Mouse (Mus musculus) CH12.LX (cell line): ENCODE results near the gene Cldnd1. TPM values are rescaled to one million over a fixed set of nuclear protein-coding genes. Genes with fewer than 3 reads are reported as not detected.

ENCODE experiments used
- DNase-seq: peaks from one replicate; pipeline ENCODE4 v3.0.0-alpha.2; 2013; ENCODE audit errors: extremely low read depth
- H3K27ac ChIP-seq: 2 replicates; pipeline ENCODE4 v1.5.1; 2012; ENCODE audit warnings: low read depth, mild to moderate bottlenecking, control low read depth, moderate library complexity; ENCODE audit not compliant: insufficient read depth
- H3K27me3 ChIP-seq: replicated peaks from 2 replicates; pipeline ENCODE3; 2012; ENCODE audit warnings: inconsistent platforms
- H3K36me3 ChIP-seq, 2 experiments: replicated peaks in 1 of 2; 2 replicates each; pipeline versions ENCODE3 to v1.6.1; 2012; ENCODE audit warnings: inconsistent platforms in 1 of 2, low read length in 1 of 2, mild to moderate bottlenecking in 1 of 2, mixed read lengths in 1 of 2, moderate library complexity in 1 of 2; ENCODE audit not compliant: control insufficient read depth in 1 of 2, insufficient read depth in 1 of 2
- H3K4me1 ChIP-seq, 2 experiments: 2 replicates each; pipeline ENCODE4 v1.6.1; 2012; ENCODE audit warnings: inconsistent platforms in 1 of 2, moderate library complexity in 1 of 2; ENCODE audit not compliant: insufficient read depth in 2 of 2, control insufficient read depth in 1 of 2
- H3K4me2 ChIP-seq: 2 replicates; pipeline ENCODE4 v1.6.1; 2012; ENCODE audit warnings: low read depth, mild to moderate bottlenecking, control low read depth; ENCODE audit not compliant: poor library complexity, insufficient read depth, severe bottlenecking
- H3K4me3 ChIP-seq, 3 experiments: fragments of 150-350 bp in 1 of 3; sonication (generic) in 1 of 3; replicated peaks in 1 of 3; 2 replicates each; pipeline versions ENCODE3 to v1.5.1; 2011 to 2012; ENCODE audit warnings: low read depth in 2 of 3, low read length in 2 of 3, mild to moderate bottlenecking in 2 of 3, moderate library complexity in 2 of 3, control low read depth in 1 of 3, improper control_type of control experiment in 1 of 3, inconsistent platforms in 1 of 3, mixed read lengths in 1 of 3; ENCODE audit not compliant: poor library complexity in 1 of 3
- H3K79me2 ChIP-seq: replicated peaks from 2 replicates; pipeline ENCODE4 v1.6.1; 2012; ENCODE audit warnings: mild to moderate bottlenecking, moderate library complexity; ENCODE audit not compliant: control insufficient read depth, poor library complexity, insufficient read depth, severe bottlenecking; ENCODE audit errors: extremely low read depth
- H3K9ac ChIP-seq: 2 replicates; pipeline ENCODE4 v1.6.1; 2012; ENCODE audit warnings: low read depth, mild to moderate bottlenecking, control low read depth, moderate library complexity; ENCODE audit not compliant: insufficient read depth
- H3K9me3 ChIP-seq: replicated peaks from 2 replicates; pipeline ENCODE3; 2012; ENCODE audit warnings: low read length, inconsistent platforms, mixed read lengths
- BHLHE40 ChIP-seq: IDR thresholded peaks from 2 replicates; pipeline ENCODE4 v1.6.1; 2011; ENCODE audit warnings: mild to moderate bottlenecking, low read depth, low read length, improper control_type of control experiment
- CHD1 ChIP-seq: IDR thresholded peaks from 2 replicates; pipeline ENCODE4 v1.6.1; 2012; ENCODE audit warnings: low read depth, low read length, improper control_type of control experiment, inconsistent platforms
- E2F4 ChIP-seq: IDR thresholded peaks from 2 replicates; pipeline ENCODE4 v1.6.1; 2011; ENCODE audit warnings: low read depth, low read length, improper control_type of control experiment; ENCODE audit not compliant: insufficient replicate concordance
- ELF1 ChIP-seq: IDR thresholded peaks from 2 replicates; pipeline ENCODE4 v1.6.1; 2014; ENCODE audit warnings: low read depth, mild to moderate bottlenecking, inconsistent platforms, low read length, improper control_type of control experiment
- EP300 ChIP-seq: IDR thresholded peaks from 2 replicates; pipeline ENCODE4 v1.6.1; 2011; ENCODE audit warnings: low read length, improper control_type of control experiment
- HCFC1 ChIP-seq: IDR thresholded peaks from 2 replicates; pipeline ENCODE4 v1.6.1; 2012; ENCODE audit warnings: low read depth, mild to moderate bottlenecking, inconsistent platforms, low read length, improper control_type of control experiment
- IRF4 ChIP-seq: IDR thresholded peaks from 2 replicates; pipeline ENCODE4 v1.6.1; 2014; ENCODE audit warnings: low read depth, mild to moderate bottlenecking, inconsistent platforms, low read length, improper control_type of control experiment
- JUND ChIP-seq: conservative IDR thresholded peaks from 2 replicates; pipeline ENCODE4 v1.6.1; 2011; ENCODE audit warnings: low read depth, low read length, improper control_type of control experiment
- KAT2A ChIP-seq: IDR thresholded peaks from 2 replicates; pipeline ENCODE4 v1.6.1; 2012; ENCODE audit warnings: low read length, improper control_type of control experiment, inconsistent platforms; ENCODE audit not compliant: insufficient replicate concordance
- MAFK ChIP-seq: IDR thresholded peaks from 2 replicates; pipeline ENCODE4 v1.6.1; 2011; ENCODE audit warnings: low read length, improper control_type of control experiment; ENCODE audit not compliant: insufficient replicate concordance
- MEF2A ChIP-seq: IDR thresholded peaks from 2 replicates; pipeline ENCODE4 v1.6.1; 2014; ENCODE audit warnings: low read depth, mild to moderate bottlenecking, inconsistent platforms, low read length, improper control_type of control experiment, borderline replicate concordance
- NELFE ChIP-seq: IDR thresholded peaks from 2 replicates; pipeline ENCODE4 v1.6.1; 2011; ENCODE audit warnings: low read depth, low read length, improper control_type of control experiment
- RAD21 ChIP-seq: IDR thresholded peaks from 2 replicates; pipeline ENCODE4 v1.6.1; 2011; ENCODE audit warnings: low read depth, mild to moderate bottlenecking, low read length, improper control_type of control experiment, moderate library complexity
- SIN3A ChIP-seq: IDR thresholded peaks from 2 replicates; pipeline ENCODE4 v1.6.1; 2012; ENCODE audit warnings: low read length, improper control_type of control experiment, inconsistent platforms
- TBP ChIP-seq: conservative IDR thresholded peaks from 2 replicates; pipeline ENCODE4 v1.6.1; 2011; ENCODE audit warnings: low read depth, low read length, improper control_type of control experiment
- dilution Hi-C: fragments of 300-500 bp; cut with MboI; formaldehyde crosslinking; loops from 2 replicates; pipeline ENCODE4 v1.14.3; 2020; ENCODE audit warnings: low sequenced_read_pairs; ENCODE audit not compliant: extremely low pct_unique_long_range_greater_than_20kb, extremely low pct_ligation_motif_present
- in situ Hi-C: fragments of 300-500 bp; cut with MboI; formaldehyde crosslinking; loops from 3 replicates; pipeline ENCODE4 v1.14.3; 2019; ENCODE audit warnings: low sequenced_read_pairs, low pct_ligation_motif_present, low pct_unique_long_range_greater_than_20kb, mixed read lengths
- polyA plus RNA-seq: library from polyadenylated mRNA; unstranded; fragments of >175 nt; gene quantifications from 2 replicates; pipeline ENCODE4 v1.2.1, GENCODE M21; 2012; ENCODE audit warnings: low read depth; ENCODE audit not compliant: insufficient read length
- total RNA-seq, 2 experiments: library from RNA; depleted of rRNA; stranded (reverse); fragments of 300-350 nt in 1 of 2; fragments of >200 nt in 1 of 2; gene quantifications; 2 replicates each; pipeline ENCODE4 v1.2.3; 2012 to 2014

Gene Cldnd1
- total and polyA plus RNA-seq, 3 experiments = 59.9 to 80.6 (median 78.7) TPM

DNA sequence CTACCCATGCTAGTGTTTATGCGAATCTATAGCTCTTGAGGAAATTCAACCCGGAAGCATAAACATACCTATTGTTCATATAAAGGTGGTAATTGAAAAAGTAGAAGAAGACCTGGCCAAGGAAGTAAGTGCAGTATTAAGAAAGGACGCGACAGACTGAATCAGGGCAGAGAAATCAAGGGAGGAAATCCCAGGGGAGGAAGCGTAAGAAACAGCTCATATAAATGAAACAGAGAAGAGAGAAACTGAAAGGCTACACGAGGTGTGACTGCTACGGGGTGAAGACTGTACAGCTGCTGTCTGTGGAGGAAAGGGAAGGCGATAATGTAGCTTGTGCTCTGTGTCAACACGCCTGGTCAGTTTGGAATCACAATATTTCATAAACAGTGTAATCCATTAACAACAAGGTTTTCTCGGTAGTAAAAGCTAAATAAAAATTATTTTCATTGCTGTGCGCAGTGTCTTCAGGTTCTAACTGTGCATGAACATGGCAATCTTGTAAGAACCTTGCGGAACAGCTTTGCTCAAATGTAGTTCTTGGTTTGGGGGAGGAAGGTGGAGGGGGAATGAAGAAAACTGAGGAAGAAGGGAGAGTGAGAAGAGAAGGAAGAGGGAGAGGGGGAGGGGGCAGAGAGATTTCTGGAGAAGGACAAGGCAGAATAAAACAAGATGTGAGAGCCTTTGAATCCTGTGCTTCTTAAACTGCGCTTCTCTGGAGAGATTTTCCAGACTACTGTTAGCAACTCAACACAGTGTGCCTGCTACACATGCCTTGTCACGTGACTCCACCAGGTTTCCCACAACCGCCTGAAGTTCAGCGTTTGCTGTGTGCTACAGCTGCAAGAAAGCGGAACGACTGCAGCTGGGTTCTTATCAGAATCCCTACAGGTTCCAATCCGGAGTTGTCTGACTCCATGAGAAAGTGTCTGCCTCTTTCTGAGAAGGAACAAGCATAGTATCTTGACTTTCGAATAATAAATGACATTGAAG lies 41.9 kb upstream of the Cldnd1 start (continued):
- TF ChIP-seq NELFE = peak; percentile 62
- peak; percentile 92 for TF ChIP-seq SIN3A
- TF ChIP-seq, all 38 proteins: peak for 31

DNA sequence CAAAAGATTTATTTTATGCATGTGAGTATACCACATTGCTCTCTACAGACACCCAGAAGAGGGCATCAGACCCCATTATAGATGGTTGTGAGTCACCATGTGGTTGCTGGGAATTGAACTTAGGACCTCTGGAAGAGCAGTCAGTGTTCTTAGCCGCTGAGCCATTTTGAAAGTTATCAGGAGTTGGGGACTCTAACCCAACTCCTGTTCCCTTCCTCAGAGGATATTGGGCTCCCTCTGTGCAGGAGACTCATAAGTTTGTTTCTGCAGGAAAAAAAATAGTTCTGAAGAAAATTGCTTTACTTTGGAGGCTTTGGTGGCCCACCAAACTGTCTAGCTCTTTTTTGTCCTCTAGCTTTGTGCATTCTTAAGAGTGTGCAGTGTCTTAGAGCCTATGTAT lies 39.2 kb upstream of the Cldnd1 start:
- no peak overlapping the region for H3K4me2 ChIP-seq
- H3K79me2 ChIP-seq = no peaks in the 10 kb centered on the region
- H3K36me3 ChIP-seq = no peaks in the 10 kb centered on the region
- in situ Hi-C loops = no loop called here
- H3K27me3 ChIP-seq = no peaks in the 10 kb centered on the region
- H3K4me1 ChIP-seq = peaks cover 9 to 54% of the 10 kb centered on the region in 2 experiments
- TF ChIP-seq E2F4 = no peak
- no peak for TF ChIP-seq KAT2A
- TF ChIP-seq MAFK = no peak
- peak; percentile 72; the same call in 1 of the 2 replicates for TF ChIP-seq TBP
- no peak for TF ChIP-seq ELF1
- TF ChIP-seq HCFC1 = no peak
- no peak for TF ChIP-seq RAD21
- TF ChIP-seq JUND = no peak
- dilution Hi-C loops = no loop called here
- H3K9ac ChIP-seq = no peak overlapping the region
- no peak overlapping the region for H3K4me3 ChIP-seq
- no peak overlapping the region for H3K27ac ChIP-seq
- no peaks in the 10 kb centered on the region for H3K9me3 ChIP-seq
- DNase-seq = no peak

DNA sequence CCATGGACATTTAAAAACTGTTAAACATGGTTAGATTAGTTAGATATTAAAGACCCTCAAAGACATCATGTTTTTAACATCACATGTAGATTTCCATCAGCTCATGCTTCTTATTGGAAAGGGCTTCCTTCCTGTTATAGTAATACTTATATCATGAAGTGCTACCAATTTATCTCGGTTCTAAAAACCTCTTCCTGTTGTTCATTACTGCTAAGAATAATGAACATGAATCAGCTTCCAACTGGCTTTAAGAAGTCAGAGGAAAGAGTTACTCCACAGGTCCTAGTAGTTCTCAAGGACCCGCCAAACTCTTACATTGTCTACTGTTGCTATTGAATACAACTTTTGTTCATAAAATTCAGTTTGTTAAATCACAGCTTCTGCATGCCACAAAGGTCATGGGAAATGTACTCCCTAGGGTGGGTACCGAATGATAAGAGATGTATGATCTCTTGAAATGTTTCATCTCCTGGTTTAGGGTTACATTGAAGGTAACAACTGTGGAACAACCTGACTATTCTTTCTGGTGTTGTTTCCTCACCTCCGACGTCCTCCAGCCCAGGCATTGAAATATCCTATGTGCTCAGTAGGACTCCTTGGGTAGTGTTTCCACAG lies 38.0 kb upstream of the Cldnd1 start:
- Histone ChIP-seq H3K27me3 (no peaks in the 10 kb centered on the region), H3K79me2 (no peaks in the 10 kb centered on the region), H3K4me3 (no peak overlapping the region), H3K36me3 (no peaks in the 10 kb centered on the region), H3K9ac (peak overlapping the region; percentile 62), H3K9me3 (no peaks in the 10 kb centered on the region), H3K27ac (peak overlapping the region; percentile 99), H3K4me1 (peaks cover 12 to 54% of the 10 kb centered on the region in 2 experiments), H3K4me2 (peak overlapping the region; percentile 88; the same call in 1 of the 2 replicates)
- in situ Hi-C loops (no loop called here), dilution Hi-C loops (no loop called here)
- DNase-seq = no peak
- TF ChIP-seq MEF2A (no peak), BHLHE40 (no peak), IRF4 (0 out of 2 replicates have a peak, but pooled peaks have one; percentile 10), ELF1 (no peak), EP300 (peak; percentile 44; the same call in 1 of the 2 replicates), CHD1 (peak; percentile 67; the same call in 1 of the 2 replicates), HCFC1 (peak; percentile 9; the same call in 1 of the 2 replicates)
